ENCODE assay signal across 8 mouse cellular contexts in genomic region chr1:75210136-75211087, GRCm38 (mm10). TPM values are rescaled to one million over a fixed set of nuclear protein-coding genes. Genes with fewer than 3 reads are reported as not detected.
DNase-seq lines count a peak whose midpoint lies in the region; ATAC-seq lines count a peak whose summit lies in the region.

TSS of gene Glb1l (minus strand) at chr1:75210813.
TSS of gene Stk16 (plus strand) at chr1:75210838.

- H3K4me1 ChIP-seq in heart, embryonic 13.5 days: peaks cover 47% of the 10 kb centered on the region
- peaks cover 70% of the 10 kb centered on the region for H3K4me1 ChIP-seq in liver, embryonic 12.5 days
- peaks cover 33% of the 10 kb centered on the region for H3K4me1 ChIP-seq in stomach, embryonic 15.5 days

- peaks cover 38% of the 10 kb centered on the region for H3K36me3 ChIP-seq in heart, embryonic 13.5 days
- peaks cover 38% of the 10 kb centered on the region for H3K36me3 ChIP-seq in liver, embryonic 12.5 days
- H3K36me3 ChIP-seq in stomach, embryonic 15.5 days: peaks cover 17% of the 10 kb centered on the region

- peak; percentile 84 for ATAC-seq in erythroid progenitor cell, adult 5-6 weeks (replicated peaks; ENCODE audit: low FRiP score, poor library complexity, severe bottlenecking)
- ATAC-seq in heart, embryonic 13.5 days (ENCODE audit: extremely low read depth, insufficient number of reproducible peaks, low FRiP score, low TSS enrichment): peak; percentile 82
- ATAC-seq in liver, embryonic 12.5 days: peak; percentile 88
- ATAC-seq in stomach, embryonic 15.5 days (ENCODE audit: insufficient read depth, low FRiP score, low read depth): peak; percentile 90

- H3K4me2 ChIP-seq in heart, embryonic 13.5 days: peak within 1 kb of the TSS; percentile 99
- peak within 1 kb of the TSS; percentile 95 for H3K4me2 ChIP-seq in liver, embryonic 12.5 days
- H3K4me2 ChIP-seq in stomach, embryonic 15.5 days: peak within 1 kb of the TSS; percentile 80

- H3K9ac ChIP-seq in heart, embryonic 13.5 days: peak within 1 kb of the TSS; percentile 98
- peak within 1 kb of the TSS; percentile 86 for H3K9ac ChIP-seq in liver, embryonic 12.5 days
- H3K9ac ChIP-seq in stomach, embryonic 15.5 days: peak within 1 kb of the TSS; percentile 97

- no peaks in the 10 kb centered on the region for H3K9me3 ChIP-seq in heart, embryonic 13.5 days
- no peaks in the 10 kb centered on the region for H3K9me3 ChIP-seq in liver, embryonic 12.5 days (replicated peaks)
- H3K9me3 ChIP-seq in stomach, embryonic 15.5 days: no peaks in the 10 kb centered on the region

- 5% methylated on average over 42 of the region's 42 CpGs for WGBS in heart, embryonic 13.5 days
- WGBS in liver, embryonic 12.5 days (ENCODE audit: insufficient replicate concordance): 4% methylated on average over 42 of the region's 42 CpGs
- 5% methylated on average over 42 of the region's 42 CpGs for WGBS in stomach, embryonic 15.5 days

- H3K4me3 ChIP-seq in heart, embryonic 13.5 days: peak within 1 kb of the TSS; percentile 92
- peak within 1 kb of the TSS; percentile 76 for H3K4me3 ChIP-seq in liver, embryonic 12.5 days
- peak within 1 kb of the TSS; percentile 89 for H3K4me3 ChIP-seq in stomach, embryonic 15.5 days (replicated peaks)

- DNase-seq in CD4-positive helper T cell, adult 2 months (ENCODE audit: low read depth, low spot score): peak; percentile 94
- DNase-seq in brain, embryonic 18.5 days (ENCODE audit: low read depth, low spot score): peak; percentile 91
- DNase-seq in kidney, postnatal 10 days: peak; percentile 99
- DNase-seq in natural killer cell, adult 2 months (ENCODE audit: low spot score in 2 of 2): peak; percentile 95 to 96

- H3K27me3 ChIP-seq in heart, embryonic 13.5 days (replicated peaks): peaks cover 16% of the 10 kb centered on the region
- H3K27me3 ChIP-seq in liver, embryonic 12.5 days (replicated peaks): peaks cover 6% of the 10 kb centered on the region; the same call in 1 of the 2 replicates
- no peaks in the 10 kb centered on the region for H3K27me3 ChIP-seq in stomach, embryonic 15.5 days (replicated peaks)

- H3K27ac ChIP-seq in heart, embryonic 13.5 days (replicated peaks): peak within 1 kb of the TSS; percentile 57
- H3K27ac ChIP-seq in liver, embryonic 12.5 days: peak within 1 kb of the TSS; percentile 95
- H3K27ac ChIP-seq in stomach, embryonic 15.5 days: peak within 1 kb of the TSS; percentile 36; the same call in 1 of the 2 replicates

RNA-seq across cellular contexts. Expression of gene Glb1l, which starts in this region (rescaled TPM):
- 23.1 and 23.9 TPM in 2 replicates for total RNA-seq in erythroid progenitor cell, adult 5-6 weeks (2015; ENCODE audit: low replicate concordance)
- 14.2 and 43.3 TPM in 2 replicates for total RNA-seq in erythroid progenitor cell, adult 5-6 weeks (2017; ENCODE audit: low replicate concordance)
- 6.9 and 8.2 TPM in 2 replicates for polyA plus RNA-seq in heart, embryonic 13.5 days (2015; fragmentation: Nextera tagmentation; extraction: Ambion mirVana)
- 5.2 and 6.1 TPM in 2 replicates for polyA plus RNA-seq in liver, embryonic 12.5 days (2016; fragmentation: Nextera tagmentation; extraction: Ambion mirVana)
- 15.5 and 17.1 TPM in 2 replicates for polyA plus RNA-seq in stomach, embryonic 15.5 days (2015; fragmentation: Nextera tagmentation; extraction: Ambion mirVana)

RNA-seq across cellular contexts. Expression of gene Stk16, which starts in this region (rescaled TPM):
- total RNA-seq in erythroid progenitor cell, adult 5-6 weeks (2015; ENCODE audit: low replicate concordance): 96.0 and 112 TPM in 2 replicates
- total RNA-seq in erythroid progenitor cell, adult 5-6 weeks (2017; ENCODE audit: low replicate concordance): 82.3 and 141 TPM in 2 replicates
- polyA plus RNA-seq in heart, embryonic 13.5 days (2015; fragmentation: Nextera tagmentation; extraction: Ambion mirVana): 81.2 and 96.6 TPM in 2 replicates
- 107 and 110 TPM in 2 replicates for polyA plus RNA-seq in liver, embryonic 12.5 days (2016; fragmentation: Nextera tagmentation; extraction: Ambion mirVana)
- 120 and 132 TPM in 2 replicates for polyA plus RNA-seq in stomach, embryonic 15.5 days (2015; fragmentation: Nextera tagmentation; extraction: Ambion mirVana)

Comparison
In these comparisons a context has a peak if more than half of its experiments do, and no peak if none do; other contexts are left out.
1. Peak in every context shown above with its lines: DNase-seq, ATAC-seq, H3K4me3 ChIP-seq and H3K27ac ChIP-seq.
2. H3K27ac ChIP-seq: peak in every context shown above with its lines; median percentile 95 in liver, embryonic 12.5 days; 57 in heart, embryonic 13.5 days; 36 in stomach, embryonic 15.5 days.